Mouse (Mus musculus): ENCODE results near the gene Pde4d.

- no peak for TF ChIP-seq CTCF (IDR thresholded peaks at IDR 0.05; ENCODE audit: low read depth)
- no peak for TF ChIP-seq EP300 (optimal IDR thresholded peaks at IDR 0.05)
These were observed 103.2 kb downstream of the Pde4d start for GRCm38 (mm10) chr13:108552995-108553394.

All from stomach, postnatal 0 days (tissue).